Mouse (Mus musculus): ENCODE data around the gene Vapa.

DNA sequence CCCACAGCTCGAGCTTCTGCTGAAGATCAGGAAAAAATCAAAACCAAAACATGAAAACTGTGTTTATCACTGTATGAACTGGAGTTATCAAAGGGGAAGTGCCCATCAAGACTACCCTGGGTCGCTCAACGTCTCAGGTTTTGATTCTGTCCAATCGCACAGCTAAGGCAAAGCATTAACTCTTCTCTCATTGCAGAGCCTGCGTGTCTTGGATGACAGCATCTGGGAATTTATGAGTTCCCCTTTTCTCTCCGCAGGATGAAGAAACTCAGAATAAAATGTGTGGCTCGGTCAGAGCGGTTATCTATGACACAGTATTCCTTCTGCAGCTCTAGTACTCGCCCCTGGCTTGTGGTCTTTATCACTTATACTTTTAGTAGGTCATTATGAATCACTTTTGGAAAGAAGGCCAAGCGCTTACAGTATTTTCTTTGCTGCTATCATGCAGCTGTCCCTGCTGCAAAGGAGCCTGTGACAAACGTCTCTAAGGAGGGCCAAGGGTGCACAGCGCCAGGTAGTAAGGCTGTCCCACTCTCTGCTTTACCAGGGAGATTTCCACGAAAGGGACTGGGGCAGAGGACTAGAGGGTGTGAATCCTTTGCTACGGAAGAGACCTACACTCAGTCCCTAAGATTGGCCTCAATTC lies 22.5 kb upstream of the Vapa start:
- TF ChIP-seq POLR2A (IDR thresholded peaks at IDR 0.05; ENCODE audit: control insufficient read depth, extremely low read depth, insufficient read depth, low read length, poor library complexity) (no peak), CTCF (IDR thresholded peaks at IDR 0.05; ENCODE audit: borderline replicate concordance, control insufficient read depth, extremely low read depth, insufficient read depth, low read length, poor library complexity) (no peak)

All from thymus, adult 2 months (tissue).